Mouse (Mus musculus) limb, embryonic 10.5 days (tissue): ENCODE data around the gene Srp68. TPM values are rescaled to one million over a fixed set of nuclear protein-coding genes. Genes with fewer than 3 reads are reported as not detected.

Experiments
- DNase-seq: peaks from one replicate; pipeline ENCODE4 v3.0.0-alpha.2; 2017; ENCODE audit warnings: low spot score
- H3K27ac ChIP-seq: fragments of 300-500 bp; sonication (generic); 2 replicates; pipeline ENCODE4 v1.5.1; 2016; ENCODE audit warnings: mild to moderate bottlenecking
- H3K27me3 ChIP-seq: fragments of 300-500 bp; sonication (generic); 2 replicates; pipeline ENCODE4 v1.6.1; 2016; ENCODE audit warnings: low read depth, mild to moderate bottlenecking; ENCODE audit not compliant: poor library complexity, severe bottlenecking
- H3K36me3 ChIP-seq: fragments of 300-500 bp; sonication (generic); 2 replicates; pipeline ENCODE4 v1.6.1; 2016; ENCODE audit warnings: mild to moderate bottlenecking, moderate library complexity
- H3K4me1 ChIP-seq: fragments of 300-500 bp; sonication (generic); 2 replicates; pipeline ENCODE4 v1.6.1; 2016
- H3K4me3 ChIP-seq: fragments of 300-500 bp; sonication (generic); 2 replicates; pipeline ENCODE4 v1.5.1; 2016; ENCODE audit warnings: mild to moderate bottlenecking, moderate library complexity
- H3K9me3 ChIP-seq: fragments of 300-500 bp; sonication (generic); replicated peaks from 2 replicates; pipeline ENCODE4 v1.6.1; 2016; ENCODE audit warnings: mild to moderate bottlenecking
- WGBS: fragments of 180-500 bp; shearing (Covaris S2); methylation state at CpG from one replicate; pipeline ENCODE4 v1.1.7; 2016; 5-methylcytosine and 5-hydroxymethylcytosine counted together
- polyA plus RNA-seq: library from polyadenylated mRNA; unstranded; fragments of >200 nt; fragmentation: Nextera tagmentation; extraction: Ambion mirVana; gene quantifications from 2 replicates; pipeline ENCODE4 v1.2.1, GENCODE M21; 2016

Gene Srp68
- polyA plus RNA-seq, 1 experiment from 2014 or later = 121 TPM

DNA sequence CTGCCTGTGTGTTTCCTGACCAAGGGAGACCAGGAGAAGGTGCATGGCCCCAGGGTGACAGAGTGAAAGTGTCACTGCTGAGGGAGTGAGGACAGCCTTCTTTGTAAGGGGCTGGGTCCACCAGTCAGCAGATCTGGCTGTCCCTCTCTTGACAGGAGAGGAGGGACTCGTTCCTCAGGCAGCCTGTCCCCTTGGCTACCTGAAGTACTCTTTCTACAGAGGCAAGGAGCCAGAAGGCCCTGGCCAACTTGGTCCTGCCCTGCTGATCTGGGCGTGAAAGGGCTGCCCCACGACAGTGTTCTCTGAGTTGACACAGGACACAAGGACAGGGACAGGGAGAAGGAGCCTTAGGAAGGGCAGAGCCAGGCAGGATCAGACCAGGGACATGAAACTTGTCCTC, 23.0 kb upstream of the Srp68 start:
- DNase-seq = no peak
- Histone ChIP-seq H3K4me1 (peaks cover 8% of the 10 kb centered on the region; the same call in 1 of the 2 replicates), H3K36me3 (peaks cover 98% of the 10 kb centered on the region), H3K27me3 (no peaks in the 10 kb centered on the region), H3K27ac (no peak overlapping the region), H3K9me3 (no peaks in the 10 kb centered on the region), H3K4me3 (no peak overlapping the region)
- WGBS = 83% methylated on average over 3 of the region's 3 CpGs

DNA sequence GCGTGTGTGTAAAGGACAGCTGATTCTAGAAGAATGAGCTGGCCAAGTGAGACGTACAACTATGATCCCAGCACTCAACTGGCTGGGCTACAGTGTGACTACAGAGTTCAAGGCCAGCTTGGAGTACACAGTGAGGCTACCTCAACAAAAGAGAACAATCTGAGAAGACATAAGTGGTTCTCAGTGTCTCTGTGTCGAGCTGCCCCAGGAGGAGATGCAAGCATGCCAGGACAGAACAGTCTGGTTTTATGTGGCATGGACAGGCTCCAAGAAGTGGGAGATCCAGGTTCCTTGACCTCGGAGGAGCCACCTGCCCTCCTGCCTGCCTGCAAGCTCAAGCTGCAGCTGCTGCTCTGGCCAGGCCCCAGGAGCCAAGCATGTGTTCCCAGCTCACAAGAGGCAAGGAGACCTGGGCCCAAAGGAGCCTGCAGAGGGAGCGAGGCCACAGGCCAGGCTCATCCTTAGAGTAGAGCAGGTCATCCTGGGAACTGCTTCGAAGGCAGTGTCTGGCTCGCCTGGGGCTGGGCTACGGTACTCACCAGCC, 22.2 kb upstream of the Srp68 start:
- H3K36me3 ChIP-seq = peaks cover 98% of the 10 kb centered on the region
- H3K4me1 ChIP-seq = peaks cover 8% of the 10 kb centered on the region; the same call in 1 of the 2 replicates
- H3K27ac ChIP-seq = no peak overlapping the region
- H3K27me3 ChIP-seq = no peaks in the 10 kb centered on the region
- H3K4me3 ChIP-seq = no peak overlapping the region
- 83% methylated on average over 8 of the region's 8 CpGs for whole genome bisulfite sequencing
- no peak for DNase-seq
- H3K9me3 ChIP-seq = no peaks in the 10 kb centered on the region

DNA sequence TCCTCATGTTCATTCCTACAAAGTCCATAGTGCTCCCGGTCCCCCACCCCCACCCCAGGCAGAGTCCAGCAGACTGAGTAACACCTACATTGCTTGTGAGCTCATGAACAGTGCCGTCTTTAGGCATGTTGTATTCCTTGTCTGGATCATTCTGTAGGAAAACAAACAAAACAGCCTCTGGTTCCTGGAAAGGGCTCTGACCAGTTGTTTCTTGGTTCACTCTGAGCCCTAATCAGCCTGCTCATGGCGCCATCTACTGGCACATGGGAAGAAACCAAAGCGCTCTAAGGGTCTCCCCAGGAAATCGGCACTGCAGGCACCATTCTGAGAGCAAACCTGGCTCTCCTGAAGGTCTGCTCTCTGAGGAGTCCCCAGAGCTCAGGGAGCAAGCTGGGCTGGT, 20.3 kb upstream of the Srp68 start:
- Histone ChIP-seq H3K27me3 (no peaks in the 10 kb centered on the region), H3K36me3 (peaks cover 98% of the 10 kb centered on the region), H3K4me3 (no peak overlapping the region), H3K9me3 (no peaks in the 10 kb centered on the region), H3K4me1 (peaks cover 8% of the 10 kb centered on the region; the same call in 1 of the 2 replicates), H3K27ac (peak overlapping the region; percentile 37)
- 25% methylated on average over 5 of the region's 5 CpGs for WGBS
- peak; percentile 77 for DNase-seq

DNA sequence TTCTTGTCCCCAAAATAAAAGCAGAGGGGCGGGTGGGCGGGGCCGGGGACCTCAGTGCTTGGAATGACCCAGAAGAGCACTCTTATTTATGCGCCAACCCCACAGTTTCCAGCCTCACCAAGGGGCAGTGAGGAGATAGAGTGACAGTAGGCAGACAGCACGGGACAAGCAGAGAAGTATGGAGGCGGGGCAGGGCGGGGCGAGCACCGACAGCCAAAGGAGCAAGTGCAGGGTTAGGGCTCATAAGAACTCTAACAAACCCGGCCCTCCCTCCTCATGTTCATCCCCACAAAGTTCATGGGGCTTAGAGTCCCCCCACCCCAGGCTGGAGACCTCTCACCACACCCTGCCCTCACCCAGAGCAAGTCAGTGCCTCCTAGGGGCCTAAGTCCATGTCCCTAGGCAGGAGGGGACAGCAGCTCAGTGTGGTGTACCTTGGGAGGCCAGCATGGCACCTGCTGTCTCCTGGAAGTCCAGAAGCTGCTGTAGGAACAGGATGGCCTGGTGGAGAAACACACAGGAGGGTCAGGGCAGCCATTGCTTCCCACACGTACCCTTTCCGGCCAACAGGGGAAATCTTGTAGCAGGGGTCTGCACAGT, 19.6 kb upstream of the Srp68 start:
- peak overlapping the region; percentile 37 for H3K27ac ChIP-seq
- H3K9me3 ChIP-seq = no peaks in the 10 kb centered on the region
- peaks cover 98% of the 10 kb centered on the region for H3K36me3 ChIP-seq

DNA sequence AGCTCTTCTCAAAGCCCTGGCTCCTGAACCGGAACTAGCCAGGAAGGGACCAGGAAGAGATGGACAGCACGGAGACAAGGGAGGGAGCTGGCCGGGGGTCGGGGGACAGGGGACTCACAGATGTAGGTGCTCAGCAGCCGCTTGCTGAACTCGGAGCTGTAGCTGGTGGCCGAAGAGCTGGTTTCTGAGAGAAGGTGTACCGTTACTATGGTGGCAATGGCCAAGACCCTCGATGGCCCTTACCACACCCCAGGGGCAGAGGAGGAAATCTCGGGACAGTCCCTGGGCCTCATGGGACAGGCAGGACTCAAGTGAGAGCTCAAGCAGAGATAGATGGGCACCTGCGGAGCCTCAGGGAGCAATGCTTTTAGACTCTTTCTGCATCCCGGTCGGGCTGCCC, 18.4 kb upstream of the Srp68 start:
- WGBS = 93% methylated on average over 13 of the region's 13 CpGs
- Histone ChIP-seq H3K9me3 (no peaks in the 10 kb centered on the region), H3K4me3 (no peak overlapping the region), H3K27me3 (no peaks in the 10 kb centered on the region), H3K36me3 (peaks cover 99% of the 10 kb centered on the region), H3K27ac (no peak overlapping the region), H3K4me1 (peaks cover 10% of the 10 kb centered on the region; the same call in 1 of the 2 replicates)
- no peak for DNase-seq

More for the DNA sequence above, 19.6 kb upstream of the Srp68 start:
- Histone ChIP-seq H3K4me1 (peaks cover 8% of the 10 kb centered on the region; the same call in 1 of the 2 replicates), H3K27me3 (no peaks in the 10 kb centered on the region), H3K4me3 (no peak overlapping the region)
- WGBS = 88% methylated on average over 12 of the region's 12 CpGs
- DNase-seq = no peak

DNA sequence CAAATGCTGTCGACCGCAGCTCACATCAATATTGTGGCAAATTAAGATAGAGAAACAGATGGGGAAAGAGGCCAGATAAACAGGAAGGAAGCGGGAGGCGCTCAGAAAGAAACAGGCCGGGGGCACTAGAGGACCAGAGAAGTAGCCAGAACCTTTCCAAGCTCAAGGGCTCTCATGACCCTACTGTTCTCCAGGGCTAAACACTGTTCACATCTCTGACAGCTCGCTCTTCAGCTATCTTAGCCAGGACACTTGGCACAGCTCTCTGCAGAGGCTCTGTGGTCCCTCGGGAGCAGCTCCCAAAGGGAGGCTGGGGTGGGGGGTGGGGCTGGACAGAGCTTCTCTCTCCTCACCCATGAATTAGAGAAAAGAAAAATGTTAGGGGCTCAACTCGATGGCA, 16.5 kb upstream of the Srp68 start:
- Histone ChIP-seq H3K27ac (no peak overlapping the region), H3K4me3 (no peak overlapping the region), H3K36me3 (peaks cover 84% of the 10 kb centered on the region), H3K27me3 (peaks cover 8% of the 10 kb centered on the region), H3K4me1 (peaks cover 10% of the 10 kb centered on the region; the same call in 1 of the 2 replicates), H3K9me3 (no peaks in the 10 kb centered on the region)
- DNase-seq = no peak
- WGBS = 73% methylated on average over 8 of the region's 8 CpGs

DNA sequence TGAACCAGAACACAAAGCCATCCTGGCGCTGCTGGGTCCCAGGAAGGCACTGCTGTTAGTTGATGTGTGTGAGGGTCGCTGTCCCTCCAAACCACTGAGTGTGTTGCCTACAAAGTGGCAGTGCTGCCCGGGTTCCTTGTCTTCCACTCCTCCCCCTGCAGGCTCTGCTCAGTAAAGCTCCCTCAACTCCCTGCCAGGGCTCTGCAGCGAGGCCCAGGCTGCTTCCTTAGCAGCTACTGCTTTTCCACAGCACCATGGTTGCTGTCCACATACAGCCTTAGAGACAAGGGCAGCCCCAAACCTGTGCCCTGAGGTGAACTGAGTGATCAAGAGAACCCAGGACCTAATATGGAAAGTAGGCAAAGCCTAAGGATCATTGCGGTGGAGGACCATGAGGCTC, 13.3 kb upstream of the Srp68 start:
- Histone ChIP-seq H3K27me3 (peaks cover 40% of the 10 kb centered on the region), H3K9me3 (no peaks in the 10 kb centered on the region), H3K36me3 (peaks cover 53% of the 10 kb centered on the region), H3K4me1 (peaks cover 20% of the 10 kb centered on the region), H3K4me3 (no peak overlapping the region), H3K27ac (no peak overlapping the region)
- 79% methylated on average over 5 of the region's 5 CpGs for WGBS
- no peak for DNase-seq

DNA sequence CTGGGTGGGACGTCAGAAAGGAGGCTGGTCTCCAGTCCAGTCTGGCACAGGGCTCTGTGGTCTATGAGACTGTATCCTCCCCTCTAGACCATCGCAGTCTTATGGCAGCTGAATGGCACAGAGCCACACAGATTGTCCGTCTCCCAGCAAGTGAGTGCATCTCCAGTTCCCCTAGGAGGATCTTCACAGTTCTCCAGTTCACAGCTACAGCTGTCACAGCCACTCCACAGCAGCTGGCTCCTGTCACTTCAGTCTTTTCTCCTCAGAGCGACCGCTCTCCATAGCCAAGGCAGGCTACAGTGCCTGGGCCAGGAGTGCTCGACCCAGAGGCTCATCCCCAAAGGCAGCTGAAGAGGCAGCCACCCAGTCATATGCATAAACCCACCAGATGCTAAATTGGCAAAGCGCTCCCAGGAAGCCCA, 11.8 kb upstream of the Srp68 start:
- peaks cover 35% of the 10 kb centered on the region for H3K4me1 ChIP-seq
- DNase-seq = no peak
- peaks cover 56% of the 10 kb centered on the region for H3K27me3 ChIP-seq
- H3K4me3 ChIP-seq = no peak overlapping the region
- 78% methylated on average over 7 of the region's 7 CpGs for WGBS
- H3K27ac ChIP-seq = no peak overlapping the region
- H3K9me3 ChIP-seq = no peaks in the 10 kb centered on the region
- H3K36me3 ChIP-seq = peaks cover 38% of the 10 kb centered on the region

DNA sequence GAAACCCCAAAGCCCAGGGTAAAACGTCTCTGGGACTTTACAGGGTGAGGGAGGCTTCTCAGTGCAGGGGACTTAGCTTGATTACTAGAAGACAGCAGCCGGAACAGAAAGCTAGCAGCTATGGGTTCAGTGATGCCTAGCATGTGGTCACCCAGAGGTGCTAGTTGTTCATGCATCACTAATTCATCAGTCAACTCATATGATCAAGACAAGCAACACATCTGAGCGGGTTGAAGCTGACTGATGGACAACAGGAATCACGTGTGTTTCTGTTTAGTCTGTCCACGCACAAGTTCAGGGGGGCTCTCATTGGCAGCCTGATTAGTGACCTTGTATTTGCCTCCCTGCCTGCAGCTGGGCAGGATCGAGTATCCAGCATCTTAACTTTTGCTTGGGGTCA, 10.0 kb upstream of the Srp68 start:
- no peak overlapping the region for H3K27ac ChIP-seq
- peaks cover 68% of the 10 kb centered on the region for H3K27me3 ChIP-seq
- no peak for DNase-seq
- peaks cover 20% of the 10 kb centered on the region for H3K36me3 ChIP-seq
- no peaks in the 10 kb centered on the region for H3K9me3 ChIP-seq
- no peak overlapping the region for H3K4me3 ChIP-seq
- 52% methylated on average over 6 of the region's 6 CpGs for WGBS
- H3K4me1 ChIP-seq = peaks cover 35% of the 10 kb centered on the region

DNA sequence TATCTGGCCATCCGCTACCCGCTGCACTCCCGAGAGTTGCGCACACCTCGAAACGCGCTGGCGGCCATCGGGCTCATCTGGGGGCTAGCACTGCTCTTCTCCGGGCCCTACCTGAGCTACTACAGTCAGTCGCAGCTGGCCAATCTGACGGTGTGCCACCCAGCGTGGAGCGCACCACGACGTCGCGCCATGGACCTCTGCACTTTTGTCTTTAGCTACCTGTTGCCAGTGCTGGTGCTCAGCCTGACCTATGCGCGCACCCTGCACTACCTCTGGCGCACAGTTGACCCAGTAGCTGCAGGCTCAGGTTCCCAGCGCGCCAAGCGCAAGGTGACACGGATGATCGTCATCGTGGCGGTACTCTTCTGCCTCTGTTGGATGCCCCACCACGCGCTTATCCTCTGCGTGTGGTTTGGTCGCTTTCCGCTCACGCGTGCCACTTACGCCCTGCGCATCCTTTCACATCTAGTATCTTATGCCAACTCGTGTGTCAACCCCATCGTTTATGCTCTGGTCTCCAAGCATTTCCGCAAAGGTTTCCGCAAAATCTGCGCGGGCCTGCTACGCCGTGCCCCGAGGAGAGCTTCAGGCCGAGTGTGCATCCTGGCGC, 9.0 kb upstream of the Srp68 start:
- H3K9me3 ChIP-seq = no peaks in the 10 kb centered on the region
- H3K4me3 ChIP-seq = no peak overlapping the region; the same call in 1 of the 2 replicates
- WGBS = 11% methylated on average over 48 of the region's 48 CpGs
- H3K27me3 ChIP-seq = peaks cover 68% of the 10 kb centered on the region
- no peak overlapping the region for H3K27ac ChIP-seq
- H3K36me3 ChIP-seq = peaks cover 10% of the 10 kb centered on the region
- peaks cover 34% of the 10 kb centered on the region for H3K4me1 ChIP-seq
- peak; percentile 50 for DNase-seq

DNA sequence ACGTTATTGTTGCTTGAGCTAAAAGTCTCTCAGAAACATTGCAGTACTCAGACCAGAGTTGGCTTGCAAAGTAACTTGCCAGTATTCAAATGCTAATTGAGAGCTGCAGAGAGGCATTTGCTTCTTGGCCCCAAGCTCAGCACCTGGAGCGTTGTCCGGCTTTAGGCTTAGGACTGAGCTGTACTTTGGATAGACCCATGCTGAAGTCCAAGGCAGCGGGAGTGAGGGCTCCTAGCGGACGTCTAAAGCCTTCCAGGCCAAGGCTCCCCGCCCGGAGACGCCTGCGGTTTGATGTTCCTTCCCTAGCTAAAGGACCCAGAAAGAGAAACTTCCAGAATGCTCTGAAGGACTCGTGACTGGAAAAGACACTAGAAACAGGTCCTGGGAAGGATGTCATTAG, 8.1 kb upstream of the Srp68 start:
- H3K4me3 ChIP-seq = no peak overlapping the region
- H3K27ac ChIP-seq = no peak overlapping the region
- H3K4me1 ChIP-seq = peaks cover 33% of the 10 kb centered on the region
- H3K9me3 ChIP-seq = no peaks in the 10 kb centered on the region
- H3K36me3 ChIP-seq = peaks cover under 1% of the 10 kb centered on the region
- 2% methylated on average over 11 of the region's 11 CpGs for WGBS
- peak; percentile 65 for DNase-seq
- peaks cover 68% of the 10 kb centered on the region for H3K27me3 ChIP-seq

DNA sequence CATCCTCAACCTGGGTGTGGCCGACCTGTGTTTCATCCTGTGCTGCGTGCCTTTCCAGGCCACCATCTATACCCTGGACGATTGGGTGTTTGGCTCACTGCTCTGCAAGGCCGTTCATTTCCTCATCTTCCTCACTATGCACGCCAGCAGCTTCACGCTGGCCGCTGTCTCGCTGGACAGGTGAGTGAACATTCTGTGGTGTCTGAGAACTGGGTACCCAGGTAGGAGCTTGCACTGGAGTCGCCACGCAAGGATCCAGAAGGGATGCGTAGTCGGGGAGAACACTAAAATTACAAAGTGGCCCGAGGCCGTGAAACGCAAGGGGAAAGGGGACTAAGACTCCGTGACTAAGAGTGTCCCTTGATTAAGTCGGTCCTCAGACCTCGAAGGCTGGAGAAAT, 7.7 kb upstream of the Srp68 start:
- WGBS = 3% methylated on average over 18 of the region's 18 CpGs
- H3K27ac ChIP-seq = peak overlapping the region; percentile 32; the same call in 1 of the 2 replicates
- H3K36me3 ChIP-seq = no peaks in the 10 kb centered on the region
- peaks cover 68% of the 10 kb centered on the region for H3K27me3 ChIP-seq
- peak overlapping the region; percentile 42 for H3K4me3 ChIP-seq
- no peaks in the 10 kb centered on the region for H3K9me3 ChIP-seq
- H3K4me1 ChIP-seq = peaks cover 33% of the 10 kb centered on the region
- DNase-seq = peak; percentile 41
